Mouse (Mus musculus): ENCODE data around the gene Gprc5d.

Gprc5d gene

DNA sequence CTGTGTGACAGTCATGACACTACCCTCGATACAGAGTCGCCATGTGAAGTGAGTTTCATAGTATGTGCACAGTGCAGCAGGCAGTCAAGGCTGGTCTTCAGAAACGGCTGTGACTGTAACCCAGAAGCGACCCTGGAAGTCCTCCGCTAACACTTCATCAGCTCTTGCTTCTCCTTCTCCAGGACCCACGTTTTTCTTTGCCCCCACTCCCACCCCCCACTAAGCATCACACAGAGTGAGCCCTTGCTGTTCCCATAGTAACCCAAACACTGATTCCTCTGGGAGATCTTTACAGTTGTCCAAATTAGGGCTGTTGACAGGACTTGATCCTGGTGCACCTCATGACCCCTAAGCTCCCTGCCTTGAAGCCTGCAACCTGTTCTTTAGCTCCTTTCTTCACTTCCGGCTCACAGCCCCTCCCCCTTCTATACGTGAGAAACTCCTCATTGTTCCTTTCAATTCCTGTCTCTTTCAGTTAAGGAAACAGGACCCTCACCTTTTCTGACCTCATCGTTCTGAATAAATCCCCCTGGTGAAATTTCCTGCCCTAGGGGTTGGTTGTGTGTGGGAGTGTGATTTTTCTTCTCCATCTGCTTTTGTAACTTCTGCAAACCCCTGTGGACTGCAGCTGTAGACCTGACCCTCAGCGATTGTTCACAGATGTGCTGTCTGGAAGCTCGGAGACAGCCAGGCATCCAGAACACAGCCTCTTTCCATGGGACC lies 18.5 kb upstream of the Gprc5d start:
- no peak for DNase-seq (ENCODE audit: extremely low read depth, insufficient read length, low spot score)

DNA sequence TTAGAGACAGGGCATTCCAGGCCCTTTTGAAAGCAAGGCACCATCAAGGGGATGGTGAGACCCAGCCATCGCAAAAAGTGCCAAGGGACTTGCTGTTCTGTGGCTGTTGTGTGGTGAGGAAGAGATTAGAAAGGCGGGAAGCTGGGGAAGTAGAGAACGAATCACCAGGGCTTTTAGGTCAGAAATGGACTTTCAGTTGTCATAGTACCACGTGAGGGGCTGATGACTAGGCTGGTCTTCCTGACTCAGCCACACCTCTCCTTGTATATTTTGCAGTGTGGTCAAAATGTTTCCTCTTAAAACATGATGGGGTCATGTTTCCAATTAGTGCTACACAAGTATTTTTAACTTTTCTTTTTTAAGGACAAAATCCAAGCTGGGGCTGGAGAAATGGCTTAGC lies 17.7 kb upstream of the Gprc5d start:
- DNase-seq (ENCODE audit: extremely low read depth, insufficient read length, low spot score), result no peak

DNA sequence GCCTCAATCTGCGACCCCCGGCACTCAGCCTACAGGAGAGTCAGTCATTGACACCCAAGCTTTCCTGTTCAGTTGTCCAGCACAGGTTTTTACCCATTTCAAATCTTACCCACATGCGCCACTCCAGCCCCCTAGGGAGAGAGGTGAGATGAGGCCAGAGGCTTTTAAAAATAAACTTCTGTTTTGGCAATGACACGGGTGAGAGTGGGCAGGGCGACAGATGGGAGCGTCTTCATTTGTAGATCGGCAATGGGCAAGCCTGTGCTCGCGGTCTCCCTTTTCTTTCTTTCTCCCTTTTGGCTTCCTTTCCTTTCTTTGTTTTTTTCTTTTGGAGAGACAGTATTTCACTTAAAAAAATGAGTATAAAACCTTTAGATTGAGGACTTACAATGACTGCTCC lies 15.4 kb upstream of the Gprc5d start:
- DNase-seq (ENCODE audit: extremely low read depth, insufficient read length, low spot score), result no peak

DNA sequence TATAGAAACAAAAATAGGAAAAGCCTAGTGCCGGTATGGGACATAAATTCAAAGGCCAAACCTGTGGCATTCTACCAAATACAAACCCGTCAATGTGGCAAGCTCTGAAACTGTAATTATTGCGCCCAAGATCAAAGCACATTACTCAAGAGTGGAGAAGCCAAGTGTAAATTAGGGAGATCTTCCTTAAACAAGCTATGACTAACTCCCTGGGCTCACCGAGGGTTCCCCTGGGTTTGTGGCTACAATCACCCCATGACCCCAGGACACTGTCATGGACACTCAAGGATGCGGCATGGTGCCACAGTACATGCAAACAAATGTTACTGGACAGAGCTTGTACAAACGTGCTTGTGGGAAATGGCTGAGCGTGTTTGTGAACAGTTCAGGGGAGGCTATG lies 15.0 kb upstream of the Gprc5d start:
- DNase-seq (ENCODE audit: extremely low read depth, insufficient read length, low spot score), result no peak

DNA sequence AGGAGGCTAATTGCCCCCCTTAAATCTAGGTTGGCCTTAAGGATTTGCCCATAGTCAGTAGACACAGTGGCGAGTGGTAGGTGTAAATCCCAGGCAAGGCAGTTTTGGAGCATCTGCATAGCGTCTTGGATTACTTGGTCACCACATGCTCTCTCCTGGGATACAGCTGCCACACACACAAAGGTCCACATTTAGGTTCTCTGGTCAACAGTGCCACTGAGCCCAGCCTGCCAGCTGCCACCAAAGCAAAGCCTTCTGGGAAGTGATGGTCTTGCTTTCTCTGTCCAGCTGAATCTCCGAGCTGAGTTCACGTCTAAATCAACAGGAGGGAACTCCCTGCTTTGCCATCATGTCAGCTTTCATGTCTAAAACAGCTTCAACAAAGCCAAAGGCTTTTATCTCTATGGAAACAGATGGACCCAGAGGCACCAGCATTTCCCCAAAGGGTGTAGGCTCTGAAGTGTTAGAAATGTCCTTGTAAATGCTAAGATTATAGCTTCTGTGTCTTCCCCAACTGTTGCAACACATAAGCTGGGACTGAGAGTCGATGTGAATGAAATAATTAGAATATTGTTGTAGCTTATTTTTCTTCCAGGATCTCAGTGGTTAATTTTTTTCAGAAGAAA lies 6.8 kb upstream of the Gprc5d start:
- DNase-seq (ENCODE audit: extremely low read depth, insufficient read length, low spot score), result no peak

DNA sequence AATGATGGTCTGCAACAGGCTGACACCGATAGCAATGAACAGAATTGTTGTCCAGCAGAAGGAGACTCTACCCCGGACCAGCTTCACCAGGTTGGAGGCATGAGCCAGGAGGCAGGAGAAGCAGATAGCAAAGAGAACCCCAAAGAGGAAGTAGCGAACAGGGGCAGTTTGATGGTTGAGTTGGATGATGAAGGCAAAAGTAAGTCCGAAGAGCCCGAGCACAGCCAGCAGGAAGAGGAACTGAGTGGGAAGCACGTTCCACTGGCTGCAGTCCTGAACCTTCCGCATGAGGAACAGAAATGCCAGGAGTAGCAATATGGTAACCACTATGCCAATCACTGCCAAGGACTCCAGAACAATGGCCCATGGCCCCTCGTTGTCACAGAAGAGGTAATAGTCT lies 1.6 kb downstream of the Gprc5d start:
- no peak for DNase-seq (ENCODE audit: extremely low read depth, insufficient read length, low spot score)

DNA sequence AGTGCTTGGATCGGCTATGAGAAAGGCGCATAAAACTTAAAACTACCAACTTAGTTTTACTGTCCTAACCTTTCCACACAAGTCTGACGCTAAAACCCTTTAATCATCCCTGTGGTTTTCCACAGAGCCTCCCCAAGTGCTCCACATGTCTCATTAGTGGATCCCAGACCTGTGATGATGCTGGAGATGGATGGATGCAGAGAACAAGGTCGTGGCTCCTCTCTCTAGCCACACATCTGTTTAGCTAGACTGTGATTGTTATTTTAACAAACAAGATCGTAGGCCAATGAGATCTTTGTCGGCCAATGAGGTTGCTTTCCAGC lies 5.0 kb downstream of the Gprc5d start:
- no peak for DNase-seq (ENCODE audit: extremely low read depth, insufficient read length, low spot score)

DNA sequence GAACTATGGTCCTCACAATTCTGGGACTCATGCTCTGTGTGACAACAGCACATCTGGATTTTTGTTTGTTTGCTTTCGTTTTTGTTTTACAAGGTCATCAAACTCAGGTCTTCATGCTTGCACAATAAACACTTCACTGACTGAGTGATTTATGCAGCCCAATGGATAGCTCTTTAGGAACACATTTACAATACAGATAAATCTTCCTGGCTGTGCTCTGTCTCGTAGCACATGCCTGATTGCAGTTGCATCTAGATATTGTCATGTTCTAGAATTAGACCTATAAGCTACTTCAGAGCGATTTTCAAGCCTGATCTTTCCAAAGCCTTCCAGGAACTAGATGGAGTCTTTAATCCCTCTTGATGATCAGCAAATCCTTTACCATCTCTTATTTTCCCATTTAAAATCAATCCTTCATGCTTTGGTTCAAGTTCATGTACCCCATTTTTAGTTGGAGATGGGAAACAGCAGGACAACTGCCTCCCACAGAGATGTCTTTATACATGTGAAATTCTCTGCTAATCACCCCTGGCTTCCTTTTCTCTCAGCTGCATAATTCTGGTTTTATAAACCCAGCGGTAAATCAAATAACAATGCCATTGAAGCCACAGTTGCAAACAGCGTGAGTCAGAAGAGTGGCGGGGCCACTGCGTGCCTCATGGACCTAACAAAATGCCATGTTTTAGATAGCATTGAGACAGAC lies 5.5 kb downstream of the Gprc5d start:
- no peak for DNase-seq (ENCODE audit: extremely low read depth, insufficient read length, low spot score)

DNA sequence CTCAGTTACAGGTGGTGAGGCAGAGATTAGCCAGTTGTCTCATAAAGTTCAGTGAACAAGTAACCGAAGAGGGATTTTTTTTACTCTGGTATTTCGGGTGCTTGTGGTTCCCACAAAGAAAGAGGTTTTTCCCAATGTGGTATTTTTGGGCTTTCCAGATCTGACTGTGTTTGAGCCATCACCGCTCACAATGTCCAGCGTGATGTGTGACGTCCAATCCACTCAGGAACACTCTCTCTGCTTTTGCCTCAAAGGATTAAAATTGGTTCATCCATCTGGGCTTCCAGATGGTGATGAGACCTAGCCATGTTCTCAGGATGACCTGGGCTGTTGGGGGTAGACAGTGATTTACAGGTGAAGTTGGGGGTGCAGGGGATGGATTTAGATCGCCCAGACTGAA lies 11.1 kb downstream of the Gprc5d start:
- no peak for DNase-seq (ENCODE audit: extremely low read depth, insufficient read length, low spot score)

DNA sequence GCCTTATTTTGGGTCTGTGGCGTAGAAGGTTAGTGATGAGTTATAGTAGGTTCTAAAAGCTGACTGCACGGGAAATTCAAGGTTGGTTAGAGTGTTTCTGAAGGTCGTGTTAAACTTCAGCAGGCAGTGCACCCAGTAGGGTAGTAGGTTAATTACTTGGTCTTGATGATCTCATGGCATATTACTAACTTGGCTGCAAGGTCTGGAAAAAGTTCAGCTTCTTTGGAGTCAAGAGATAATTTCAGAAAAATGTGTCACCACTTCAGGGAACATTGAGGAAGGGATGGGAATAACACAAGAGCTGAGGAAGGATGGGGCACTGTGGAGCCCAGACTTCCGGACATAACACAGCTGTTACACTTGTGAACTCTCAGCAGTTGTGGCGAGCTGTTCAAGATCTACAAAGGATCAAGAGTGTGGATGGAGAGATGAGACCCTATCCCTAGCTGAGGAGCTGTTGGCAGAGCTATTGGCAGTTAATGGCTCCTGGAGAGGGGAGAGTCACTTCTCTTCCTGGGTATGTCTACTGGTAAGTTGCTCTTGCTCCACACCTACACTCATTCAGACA lies 15.3 kb downstream of the Gprc5d start:
- peak; percentile 37 for DNase-seq (ENCODE audit: extremely low read depth, insufficient read length, low spot score)

DNA sequence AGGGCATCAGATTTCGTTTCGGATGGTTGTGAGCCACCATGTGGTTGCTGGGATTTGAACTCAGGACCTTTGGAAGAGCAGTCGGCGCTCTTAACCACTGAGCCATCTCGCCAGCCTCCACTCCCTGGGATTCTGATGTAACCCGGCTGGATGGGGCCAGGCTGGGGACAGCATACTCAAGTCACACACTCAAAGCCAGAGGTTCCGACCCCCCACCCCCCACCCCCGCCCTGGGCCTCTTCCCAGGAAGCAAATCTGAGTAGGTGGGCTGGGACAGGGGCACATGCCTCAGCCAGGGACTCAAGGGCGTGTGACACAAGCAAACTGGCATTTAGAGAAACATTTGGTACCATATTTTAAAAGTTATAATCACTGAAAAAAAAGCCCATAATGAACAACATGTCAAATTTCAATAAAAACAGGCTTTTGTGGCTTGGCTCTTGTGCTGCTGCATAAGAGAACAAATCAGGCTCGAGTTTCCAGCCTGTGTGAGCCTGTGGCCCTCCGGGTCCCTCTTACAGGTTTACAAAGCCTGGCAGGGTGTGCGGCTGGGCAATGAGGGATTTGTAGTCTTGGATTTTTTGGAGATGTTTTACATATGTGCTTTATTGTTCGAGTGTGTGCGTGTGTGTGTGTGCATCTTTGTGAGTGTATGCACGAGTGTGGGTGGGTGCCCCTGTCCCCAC lies 17.2 kb downstream of the Gprc5d start:
- DNase-seq (ENCODE audit: extremely low read depth, insufficient read length, low spot score), result no peak

DNA sequence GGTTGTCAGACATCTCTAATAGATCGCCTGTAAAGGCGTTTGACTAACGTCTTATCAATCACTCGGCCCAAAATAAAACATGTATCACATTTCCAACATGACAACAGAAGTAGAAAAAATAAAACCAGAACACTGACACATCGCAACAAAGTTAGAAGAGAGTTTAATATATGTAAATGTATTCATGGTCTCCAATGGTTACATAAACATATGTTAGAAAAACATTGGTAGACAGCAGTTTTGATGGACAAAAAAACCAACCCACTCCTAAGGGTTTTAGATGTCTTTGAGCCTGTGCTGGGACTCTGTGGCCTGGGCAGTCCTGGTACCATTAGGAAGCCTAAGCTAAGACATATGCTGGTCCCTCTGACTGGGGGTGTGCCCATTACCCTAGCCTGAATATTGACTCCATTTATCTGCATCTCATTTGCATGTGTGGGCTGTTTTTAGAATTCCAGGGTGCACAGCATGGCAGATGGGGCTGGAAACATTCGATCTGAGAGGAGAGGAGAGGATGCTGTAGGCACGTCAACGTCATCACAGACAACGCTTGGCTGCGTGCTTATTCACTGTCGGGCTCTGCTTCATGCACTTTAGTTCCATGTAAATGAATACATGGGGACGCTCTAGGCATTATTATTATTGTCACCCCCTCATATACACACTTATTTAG lies 25.1 kb downstream of the Gprc5d start:
- no peak for DNase-seq (ENCODE audit: extremely low read depth, insufficient read length, low spot score)

DNA sequence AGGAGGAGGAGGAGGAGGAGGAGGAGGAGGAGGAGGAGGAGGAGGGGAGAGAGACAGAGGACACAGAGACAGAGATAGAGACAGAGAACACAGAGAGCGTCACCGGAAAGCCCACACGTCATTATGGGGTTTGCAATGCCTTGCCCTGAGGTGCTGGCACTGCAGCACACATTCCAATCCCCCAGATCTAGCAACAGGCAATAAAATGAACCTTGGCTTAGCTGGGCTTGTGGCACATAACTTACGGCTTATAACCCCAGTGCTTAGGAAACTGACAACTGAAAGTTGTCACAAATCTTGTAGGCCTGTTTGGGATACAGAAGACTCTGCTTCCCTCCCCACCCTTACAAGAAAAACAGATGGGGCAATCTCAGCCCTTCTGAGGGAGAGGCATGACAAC lies 27.4 kb downstream of the Gprc5d start:
- DNase-seq (ENCODE audit: extremely low read depth, insufficient read length, low spot score), result peak; percentile 43

DNA sequence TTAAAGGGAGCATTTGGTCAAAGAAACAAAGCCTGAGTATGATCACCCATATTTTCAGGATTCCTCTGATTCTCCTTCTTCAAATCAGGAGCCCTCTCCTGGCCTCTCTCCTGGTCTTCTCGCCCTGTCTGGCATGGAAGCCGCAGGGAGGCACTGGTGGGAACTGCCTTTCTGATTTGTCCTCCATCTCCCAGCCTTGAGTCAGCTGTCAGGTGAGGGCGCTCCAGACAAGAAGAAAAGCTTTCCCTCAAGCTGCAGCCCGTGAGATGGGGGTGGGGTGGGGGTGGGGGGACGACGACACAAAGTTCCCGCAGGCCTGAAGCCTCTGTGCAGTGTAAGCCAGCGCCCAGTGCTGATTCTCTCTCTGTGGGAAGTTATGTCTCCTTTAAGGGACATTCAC lies 28.3 kb downstream of the Gprc5d start:
- DNase-seq (ENCODE audit: extremely low read depth, insufficient read length, low spot score), result peak; percentile 50

DNA sequence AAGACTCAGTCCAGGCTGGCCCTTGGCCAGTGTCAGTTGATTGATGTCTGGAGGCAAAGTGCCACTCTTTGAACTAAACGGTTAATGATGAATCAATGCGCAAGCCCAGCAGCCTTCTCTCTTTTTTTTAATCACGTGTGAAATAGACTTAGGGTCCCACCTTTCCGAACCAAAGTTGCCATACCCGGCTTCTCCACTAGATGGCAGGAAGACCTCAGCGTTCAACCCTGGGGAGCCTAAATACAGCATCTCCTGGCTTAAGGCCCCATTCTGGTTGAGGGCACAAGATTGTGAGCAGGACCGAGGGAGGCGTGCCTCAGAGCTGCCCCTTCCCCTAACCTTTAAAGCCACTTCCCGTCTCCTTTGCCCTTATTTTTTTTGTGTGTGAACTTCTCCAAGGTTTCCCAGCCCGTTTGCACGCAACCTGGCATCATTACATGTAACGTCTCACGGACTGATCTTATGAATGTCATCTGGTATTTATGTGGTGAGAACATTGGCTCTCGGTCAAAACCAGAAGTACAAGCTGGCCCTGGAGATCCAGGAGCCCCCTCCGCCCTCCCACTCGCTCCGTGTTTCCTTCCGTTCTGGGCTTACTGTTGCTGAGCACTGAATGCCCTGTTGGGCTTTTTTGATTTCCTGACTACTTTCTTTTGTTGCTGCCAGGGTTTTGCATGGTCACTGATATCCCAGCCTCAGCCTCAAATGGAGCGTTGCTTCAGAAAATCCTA lies 30.2 kb downstream of the Gprc5d start:
- DNase-seq (ENCODE audit: extremely low read depth, insufficient read length, low spot score), result peak; percentile 85

DNA sequence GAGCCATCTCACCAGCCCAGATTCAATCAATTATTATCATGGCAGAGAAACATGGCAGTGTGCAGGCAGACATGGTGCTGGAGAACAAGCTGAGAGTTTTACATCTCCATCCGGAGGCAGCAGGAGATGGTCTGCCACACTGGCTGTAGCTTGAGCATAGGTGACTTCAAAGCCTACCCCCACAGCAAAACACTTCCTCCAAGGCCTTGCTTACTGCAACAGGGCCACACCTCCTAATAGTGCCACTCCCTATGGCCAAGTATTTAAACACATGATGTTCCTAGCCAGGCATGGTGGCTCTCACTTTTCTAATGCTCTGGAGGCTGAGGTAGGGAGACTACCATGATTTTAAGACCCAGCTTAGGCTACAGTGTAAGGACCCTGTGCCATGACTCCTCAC lies 32.4 kb downstream of the Gprc5d start:
- DNase-seq (ENCODE audit: extremely low read depth, insufficient read length, low spot score), result no peak

DNA sequence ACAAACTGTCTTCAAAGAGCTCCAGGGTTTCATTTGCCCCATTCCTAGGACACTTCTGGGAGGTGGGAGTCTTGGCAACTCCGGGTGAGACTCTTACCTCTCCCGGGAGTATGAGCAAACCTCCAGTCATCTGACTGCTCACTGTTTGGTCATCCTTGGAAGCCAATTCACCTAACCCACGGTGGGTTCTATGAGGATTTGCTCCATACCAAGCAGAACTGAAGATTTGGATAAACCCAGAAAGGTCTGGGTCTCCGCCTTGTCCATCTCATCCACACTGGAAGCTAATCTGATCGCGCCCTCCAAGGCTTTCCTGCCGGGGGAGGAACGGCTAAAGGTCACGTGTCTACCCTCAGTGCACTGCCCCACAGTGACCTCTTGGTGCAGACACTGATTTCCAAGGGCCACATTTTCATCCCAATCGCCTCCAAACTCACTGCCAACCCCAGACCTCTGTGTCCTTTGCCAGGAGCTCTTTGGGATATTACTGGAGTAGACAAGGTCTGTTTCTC lies 34.0 kb downstream of the Gprc5d start:
- DNase-seq (ENCODE audit: extremely low read depth, insufficient read length, low spot score), result peak; percentile 63

DNA sequence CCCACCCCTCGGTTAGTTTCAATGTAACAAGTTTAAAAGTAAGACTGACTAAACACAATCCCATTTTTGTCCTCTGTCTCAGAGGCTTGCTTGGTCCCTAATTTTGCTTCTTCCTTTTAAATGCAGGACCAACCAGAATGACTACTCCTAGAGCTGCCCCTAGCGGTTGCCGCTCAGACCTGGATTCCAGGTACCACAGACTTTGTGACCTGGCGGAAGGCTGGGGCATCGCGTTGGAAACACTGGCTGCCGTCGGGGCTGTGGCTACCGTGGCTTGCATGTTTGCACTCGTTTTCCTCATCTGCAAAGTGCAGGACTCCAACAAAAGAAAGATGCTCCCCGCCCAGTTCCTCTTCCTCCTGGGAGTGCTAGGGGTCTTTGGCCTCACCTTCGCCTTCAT lies 39.7 kb downstream of the Gprc5d start:
- no peak for DNase-seq (ENCODE audit: extremely low read depth, insufficient read length, low spot score)

DNA sequence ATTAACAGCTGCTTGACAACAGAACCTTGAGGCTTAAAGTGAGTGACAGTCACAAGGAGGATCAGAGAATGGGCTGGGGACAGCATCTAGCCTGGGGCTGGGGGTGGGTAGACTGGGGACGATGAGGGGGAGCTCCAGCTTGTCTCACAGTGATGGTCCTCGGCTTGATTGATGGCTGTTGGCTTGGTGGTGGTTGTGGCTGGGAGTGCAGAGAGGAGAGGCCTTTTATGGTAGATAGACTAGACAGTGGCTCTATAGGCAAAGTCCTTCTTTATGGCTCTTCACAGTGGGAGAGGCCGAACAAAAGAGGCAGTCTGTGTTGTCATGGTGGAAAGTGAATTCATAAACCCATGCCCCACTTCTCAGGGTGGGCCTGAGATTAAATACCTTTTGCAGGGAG lies 41.9 kb downstream of the Gprc5d start:
- no peak for DNase-seq (ENCODE audit: extremely low read depth, insufficient read length, low spot score)

DNA sequence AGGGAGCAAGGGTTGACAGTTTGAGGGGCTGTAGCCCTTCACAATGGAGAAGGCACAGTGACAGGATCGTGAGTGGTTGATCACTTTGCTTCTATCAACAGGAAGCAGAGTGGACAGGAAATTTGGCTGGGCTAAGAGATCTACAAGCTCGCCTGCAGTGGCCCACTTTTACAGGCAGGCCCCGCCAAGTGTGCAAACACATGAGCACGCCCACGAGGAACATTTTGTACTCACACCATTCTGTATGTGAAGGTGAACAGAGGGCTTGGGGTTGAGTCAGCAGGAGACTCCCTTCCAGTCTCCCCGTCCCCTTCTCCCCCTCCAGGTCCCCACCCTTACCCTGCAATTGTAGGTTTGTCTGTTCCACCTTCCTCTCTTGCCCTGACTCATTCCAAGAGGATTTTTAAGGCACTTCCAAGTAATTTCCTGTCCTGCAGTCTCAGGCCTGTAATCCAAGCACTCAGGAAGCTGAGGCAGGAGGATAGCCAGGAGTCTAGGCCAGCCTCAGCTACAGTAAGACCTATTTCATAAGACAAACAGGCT lies 43.6 kb downstream of the Gprc5d start:
- DNase-seq (ENCODE audit: extremely low read depth, insufficient read length, low spot score), result peak; percentile 56

All from 3134 (cell line).